Mouse (Mus musculus) hindbrain, embryonic 14.5 days (tissue): Measurements from ENCODE around the gene Lgi1. TPM values are rescaled to one million over a fixed set of nuclear protein-coding genes. Genes with fewer than 3 reads are reported as not detected.

Source experiments
- ATAC-seq: fragments of 200-750 bp; cut with Nextera tagmentation; 2 replicates; pipeline ENCODE4 v1.8.0; 2017; ENCODE audit warnings: moderate number of reproducible peaks, mild to moderate bottlenecking, moderate TSS enrichment, moderate library complexity; ENCODE audit not compliant: low FRiP score
- DNase-seq: peaks from one replicate; pipeline ENCODE4 v3.0.0-alpha.2; 2015; ENCODE audit warnings: low spot score
- H3K27ac ChIP-seq: fragments of 300-500 bp; sonication (generic); 2 replicates; pipeline ENCODE4 v1.5.1; 2014; ENCODE audit warnings: mild to moderate bottlenecking, moderate library complexity
- H3K27me3 ChIP-seq: fragments of 300-500 bp; sonication (generic); 2 replicates; pipeline ENCODE4 v1.6.1; 2014; ENCODE audit warnings: mild to moderate bottlenecking, low read length, mixed read lengths; ENCODE audit not compliant: control insufficient read depth, insufficient read depth
- H3K36me3 ChIP-seq: fragments of 300-500 bp; sonication (generic); replicated peaks from 2 replicates; pipeline ENCODE4 v1.6.1; 2014; ENCODE audit not compliant: control insufficient read depth, insufficient read depth
- H3K4me1 ChIP-seq: fragments of 300-500 bp; sonication (generic); replicated peaks from 2 replicates; pipeline ENCODE4 v1.6.1; 2014; ENCODE audit warnings: antibody characterized with exemption, low read length, mixed read lengths; ENCODE audit not compliant: control insufficient read depth, insufficient read depth
- H3K4me2 ChIP-seq: fragments of 300-500 bp; sonication (generic); replicated peaks from 2 replicates; pipeline ENCODE4 v1.6.1; 2014; ENCODE audit warnings: mild to moderate bottlenecking, moderate library complexity
- H3K4me3 ChIP-seq: fragments of 300-500 bp; sonication (generic); replicated peaks from 2 replicates; pipeline ENCODE4 v1.5.1; 2014; ENCODE audit warnings: mild to moderate bottlenecking, low read length
- H3K9ac ChIP-seq: fragments of 300-500 bp; sonication (generic); 2 replicates; pipeline ENCODE4 v1.6.1; 2014
- H3K9me3 ChIP-seq: fragments of 300-500 bp; sonication (generic); 2 replicates; pipeline ENCODE4 v1.6.1; 2016; ENCODE audit warnings: low read length; ENCODE audit not compliant: control insufficient read depth
- WGBS: fragments of 180-500 bp; shearing (Covaris S2); extraction: QIAGEN DNeasy Blood & Tissue Kit; methylation state at CpG from one replicate; pipeline ENCODE4 v1.1.7; 2014; 5-methylcytosine and 5-hydroxymethylcytosine counted together
- polyA plus RNA-seq: library from polyadenylated mRNA; unstranded; fragments of >200 nt; fragmentation: Nextera tagmentation; extraction: Ambion mirVana; gene quantifications from 2 replicates; pipeline ENCODE4 v1.2.1, GENCODE M21; 2014

Lgi1 gene
- polyA plus RNA-seq, 1 experiment from 2014 or later: 22.2 TPM

DNA sequence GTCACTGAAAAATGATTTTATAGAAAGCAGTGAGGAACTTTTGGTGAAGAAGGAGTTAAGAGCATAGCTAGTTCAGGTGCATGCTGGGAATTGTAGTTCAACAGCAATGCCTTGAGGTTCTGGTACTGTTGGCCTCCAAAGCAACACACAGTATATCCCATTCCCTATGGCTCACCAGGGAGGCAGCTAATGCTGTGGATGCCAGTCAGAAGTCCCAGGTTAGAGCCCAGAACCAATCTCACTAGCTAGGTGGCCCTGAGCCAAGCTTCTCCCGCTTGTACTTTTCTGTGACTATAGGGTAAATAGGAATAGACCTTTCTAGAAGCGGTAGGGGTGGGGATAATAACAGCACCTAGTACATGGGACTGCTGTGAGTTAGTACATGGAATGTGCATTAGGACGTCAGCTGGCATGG, 5.7 kb upstream of the Lgi1 start:
- Histone ChIP-seq H3K9me3 (no peaks in the 10 kb centered on the region), H3K36me3 (no peaks in the 10 kb centered on the region), H3K9ac (no peak overlapping the region), H3K4me2 (no peak overlapping the region), H3K4me3 (no peak overlapping the region), H3K27me3 (no peaks in the 10 kb centered on the region), H3K27ac (0 out of 2 replicates have a peak overlapping the region, but pooled peaks have one; percentile 3), H3K4me1 (0 out of 2 replicates have a peak, but pooled peaks cover under 1% of the 10 kb centered on the region)
- peak; percentile 62 for DNase-seq
- 93% methylated on average over 3 of the region's 3 CpGs for WGBS
- ATAC-seq: peak; percentile 61; the same call in 1 of the 2 replicates

DNA sequence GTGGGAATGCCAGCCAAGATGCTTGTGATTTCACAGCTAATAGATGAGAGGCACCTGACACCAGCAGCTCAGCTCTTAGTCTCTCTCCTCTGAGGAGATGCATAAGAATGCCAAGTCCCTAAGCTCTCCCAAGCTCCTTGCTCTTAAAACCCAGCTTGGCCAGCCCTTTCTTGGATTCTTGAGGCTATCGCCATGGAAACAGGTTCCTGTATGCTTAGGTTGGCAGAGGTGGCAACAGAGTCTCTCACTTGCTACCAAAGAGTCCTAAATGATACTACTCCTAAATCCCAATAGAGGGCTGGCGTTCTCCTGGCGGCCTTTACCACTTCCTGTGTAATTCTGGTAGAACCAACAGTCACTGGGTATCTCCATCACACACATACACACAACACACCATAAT, 4.9 kb upstream of the Lgi1 start:
- H3K27me3 ChIP-seq: no peaks in the 10 kb centered on the region
- 91% methylated on average over 3 of the region's 3 CpGs for WGBS
- no peaks in the 10 kb centered on the region for H3K9me3 ChIP-seq
- ATAC-seq (no peak), DNase-seq (no peak)
- no peaks in the 10 kb centered on the region for H3K36me3 ChIP-seq
- no peak overlapping the region for H3K9ac ChIP-seq
- H3K4me2 ChIP-seq: no peak overlapping the region
- 0 out of 2 replicates have a peak overlapping the region, but pooled peaks have one; percentile 3 for H3K27ac ChIP-seq
- H3K4me3 ChIP-seq: no peak overlapping the region
- H3K4me1 ChIP-seq: peaks cover 6% of the 10 kb centered on the region

DNA sequence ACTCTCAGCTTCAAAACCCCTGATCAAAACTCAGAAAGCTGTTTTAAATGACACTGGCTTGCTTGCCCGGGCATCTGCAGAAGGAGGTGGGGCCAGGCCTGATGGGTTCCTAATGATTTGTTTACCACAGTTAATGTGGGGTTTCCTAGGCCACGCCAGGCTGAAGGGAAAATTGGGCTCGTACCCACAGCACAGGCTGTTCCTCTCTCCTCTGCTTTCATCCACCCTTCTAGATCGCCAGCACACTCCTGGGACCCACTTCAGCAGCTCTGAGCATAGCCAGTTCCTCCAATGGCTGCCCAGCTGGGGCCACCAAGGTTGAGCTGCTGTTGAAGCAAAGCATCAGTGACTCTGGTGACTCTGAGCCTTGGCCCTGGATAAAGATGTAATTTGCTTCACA, 4.0 kb upstream of the Lgi1 start:
- Histone ChIP-seq H3K4me2 (no peak overlapping the region), H3K27me3 (no peaks in the 10 kb centered on the region), H3K9ac (no peak overlapping the region), H3K27ac (no peak overlapping the region), H3K4me1 (peaks cover 11% of the 10 kb centered on the region), H3K4me3 (no peak overlapping the region), H3K9me3 (no peaks in the 10 kb centered on the region), H3K36me3 (no peaks in the 10 kb centered on the region)
- DNase-seq: no peak
- WGBS: 42% methylated on average over 4 of the region's 4 CpGs
- no peak for ATAC-seq

DNA sequence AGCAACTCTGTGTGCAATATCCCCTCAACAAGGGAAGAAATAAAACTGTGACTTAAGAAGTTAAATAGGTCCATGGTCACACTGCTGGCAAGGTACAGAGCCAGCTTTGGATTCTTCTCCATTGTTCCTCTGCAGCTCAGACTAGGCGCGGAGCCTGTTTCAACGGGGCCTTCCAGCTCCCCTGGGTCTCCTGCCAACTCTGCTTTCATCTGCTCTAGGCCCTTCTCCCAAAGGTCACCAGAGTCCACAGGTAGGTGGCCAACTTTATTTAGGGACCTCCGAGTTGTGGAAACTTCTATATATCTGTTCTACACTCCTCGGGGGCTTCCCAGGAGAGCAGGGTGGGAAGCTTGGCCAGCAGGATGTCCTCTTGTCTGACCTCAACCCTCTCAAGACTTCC, 3.0 kb upstream of the Lgi1 start:
- Histone ChIP-seq H3K27me3 (no peaks in the 10 kb centered on the region), H3K36me3 (no peaks in the 10 kb centered on the region), H3K9ac (no peak overlapping the region), H3K4me1 (peaks cover 11% of the 10 kb centered on the region), H3K4me2 (no peak overlapping the region), H3K9me3 (no peaks in the 10 kb centered on the region), H3K4me3 (no peak overlapping the region), H3K27ac (no peak overlapping the region)
- ATAC-seq: no peak
- WGBS: 82% methylated on average over 5 of the region's 5 CpGs
- no peak for DNase-seq

DNA sequence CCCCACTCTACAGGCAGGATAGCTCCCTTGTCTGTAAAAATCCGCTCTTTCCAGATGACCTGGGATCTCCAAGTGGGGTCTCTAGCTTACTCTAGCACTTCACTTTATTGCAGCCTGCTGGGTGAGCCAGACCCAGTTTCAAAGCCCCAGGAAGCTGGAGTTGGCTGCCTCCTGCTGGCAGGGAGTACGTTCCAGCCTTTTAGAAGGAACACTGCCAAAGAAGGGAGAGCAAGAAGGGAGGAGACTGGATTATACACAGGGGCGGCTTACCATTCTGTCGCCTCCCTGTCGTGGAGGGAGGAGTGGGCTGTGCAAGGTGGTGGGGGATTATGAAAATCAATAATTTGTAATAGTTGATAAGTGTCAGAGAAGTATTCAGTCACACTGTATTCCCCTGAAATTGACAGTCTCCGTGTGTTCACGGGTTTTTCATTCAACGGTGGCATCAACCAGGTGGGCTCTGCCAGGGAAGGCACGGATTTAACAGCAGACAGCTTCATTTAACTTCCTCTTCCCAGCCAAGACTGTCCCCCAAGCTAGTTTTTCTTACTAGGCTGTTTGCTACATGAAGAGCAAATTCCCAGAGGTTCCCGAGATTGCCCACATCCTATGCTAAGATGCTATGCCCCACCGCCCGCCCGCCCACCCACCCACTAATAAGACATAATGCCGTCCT, 369 bp upstream of the Lgi1 start:
- Histone ChIP-seq H3K27ac (peak overlapping the region; percentile 93), H3K36me3 (no peaks in the 10 kb centered on the region), H3K4me2 (peak overlapping the region; percentile 57), H3K9me3 (no peaks in the 10 kb centered on the region), H3K9ac (peak overlapping the region; percentile 64), H3K4me3 (peak overlapping the region; percentile 34), H3K4me1 (peaks cover 11% of the 10 kb centered on the region), H3K27me3 (no peaks in the 10 kb centered on the region)
- WGBS: 20% methylated on average over 14 of the region's 14 CpGs
- ATAC-seq: peak; percentile 74
- DNase-seq: peak; percentile 58

DNA sequence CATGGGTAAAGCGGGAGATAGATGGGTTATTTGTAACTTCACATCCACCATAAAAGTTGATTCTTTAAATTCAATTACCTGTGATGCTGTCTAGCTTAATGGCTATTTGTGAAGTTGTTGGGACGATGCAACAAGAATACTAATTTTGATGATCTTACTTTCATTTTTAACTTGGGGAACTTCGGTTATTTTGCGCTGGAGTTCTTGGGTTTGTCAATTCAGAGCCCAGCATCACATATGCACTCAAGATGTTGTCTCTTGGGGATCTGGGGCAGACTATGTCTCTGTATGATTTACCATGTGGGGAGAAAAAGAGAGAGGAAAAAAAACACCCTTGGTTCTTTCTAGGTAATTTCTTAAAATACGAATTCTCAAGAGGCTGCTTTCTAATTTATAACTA, 1.4 kb downstream of the Lgi1 start:
- peak overlapping the region; percentile 64 for H3K9ac ChIP-seq
- peak overlapping the region; percentile 1; the same call in 1 of the 2 replicates for H3K27ac ChIP-seq
- 86% methylated on average over 5 of the region's 5 CpGs for WGBS
- no peaks in the 10 kb centered on the region for H3K9me3 ChIP-seq
- H3K27me3 ChIP-seq: no peaks in the 10 kb centered on the region
- DNase-seq (no peak), ATAC-seq (no peak)
- no peaks in the 10 kb centered on the region for H3K36me3 ChIP-seq
- peaks cover 11% of the 10 kb centered on the region for H3K4me1 ChIP-seq
- peak overlapping the region; percentile 34 for H3K4me3 ChIP-seq
- H3K4me2 ChIP-seq: peak overlapping the region; percentile 57

DNA sequence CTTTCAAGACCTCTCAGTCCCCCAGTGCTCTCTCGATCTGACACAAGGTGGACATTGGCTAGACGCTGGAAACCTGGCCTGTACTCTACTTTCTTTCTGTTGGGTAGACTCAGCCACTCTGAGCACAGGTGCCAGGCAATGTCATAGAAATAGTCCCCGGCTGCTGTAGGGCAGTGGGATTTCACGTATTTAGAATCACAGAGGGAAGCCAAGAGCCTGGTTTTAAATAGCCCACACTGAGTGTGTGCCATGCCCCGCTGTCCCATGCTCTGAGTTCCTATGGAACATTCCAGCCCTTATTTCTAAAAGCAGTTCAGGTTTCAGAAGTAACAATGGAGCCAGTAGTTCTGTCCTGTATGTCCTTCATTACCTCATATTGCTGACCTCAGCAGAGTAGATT, 3.1 kb downstream of the Lgi1 start:
- Histone ChIP-seq H3K27ac (no peak overlapping the region), H3K4me1 (peaks cover 11% of the 10 kb centered on the region), H3K4me3 (no peak overlapping the region), H3K4me2 (0 out of 2 replicates have a peak overlapping the region, but pooled peaks have one; percentile 57), H3K27me3 (no peaks in the 10 kb centered on the region), H3K9me3 (no peaks in the 10 kb centered on the region), H3K36me3 (no peaks in the 10 kb centered on the region), H3K9ac (no peak overlapping the region)
- ATAC-seq (no peak), DNase-seq (no peak)
- WGBS: 88% methylated on average over 5 of the region's 5 CpGs

DNA sequence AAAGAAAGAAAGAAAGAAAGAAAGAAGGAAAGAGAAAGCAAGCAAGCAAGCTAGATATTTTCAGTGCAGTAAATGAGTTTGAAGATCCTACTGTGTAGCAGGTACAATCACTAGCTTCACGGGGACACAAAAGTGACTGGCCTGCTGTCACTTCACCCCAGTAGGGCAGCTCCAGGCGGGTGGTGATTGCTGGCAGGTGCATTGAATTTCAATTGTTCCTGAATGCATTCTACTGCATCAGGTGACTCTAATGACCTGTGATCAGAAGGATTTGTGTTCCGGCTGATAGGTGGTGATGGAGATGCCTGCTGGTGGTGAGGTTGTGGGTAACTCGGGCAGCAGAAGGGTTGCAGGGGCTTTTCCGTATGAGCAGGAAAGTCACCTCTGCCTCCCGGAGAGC, 6.7 kb downstream of the Lgi1 start:
- 42% methylated on average over 6 of the region's 6 CpGs for WGBS
- no peak for ATAC-seq

DNA sequence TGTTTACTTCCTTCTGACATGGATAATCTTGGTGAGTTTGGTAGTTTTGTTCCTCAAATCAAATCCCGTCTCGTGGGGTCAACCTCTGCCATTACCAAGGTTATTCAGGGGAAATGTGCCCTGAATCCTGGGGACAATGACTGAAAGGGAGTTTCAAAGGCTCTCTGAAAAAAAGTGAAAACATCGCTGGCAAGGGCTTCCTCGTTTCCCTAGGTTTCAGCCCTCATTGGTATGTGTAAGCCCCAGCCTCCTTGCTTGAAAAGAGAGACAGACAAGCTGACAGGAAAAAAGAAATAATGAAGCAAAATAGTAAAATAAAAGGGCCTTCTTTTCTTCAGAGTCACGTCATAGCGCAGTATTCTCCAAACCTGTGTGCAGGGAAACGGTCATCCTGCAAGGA, 9.5 kb downstream of the Lgi1 start:
- no peaks in the 10 kb centered on the region for H3K4me1 ChIP-seq
- no peak overlapping the region for H3K4me2 ChIP-seq
- DNase-seq (no peak), ATAC-seq (no peak)
- no peaks in the 10 kb centered on the region for H3K36me3 ChIP-seq
- H3K9ac ChIP-seq: no peak overlapping the region
- H3K9me3 ChIP-seq: no peaks in the 10 kb centered on the region
- H3K4me3 ChIP-seq: no peak overlapping the region
- no peak overlapping the region for H3K27ac ChIP-seq
- 57% methylated on average over 7 of the region's 7 CpGs for WGBS
- H3K27me3 ChIP-seq: no peaks in the 10 kb centered on the region

More for the DNA sequence above, 6.7 kb downstream of the Lgi1 start:
- Histone ChIP-seq H3K9me3 (no peaks in the 10 kb centered on the region), H3K9ac (no peak overlapping the region), H3K36me3 (no peaks in the 10 kb centered on the region), H3K4me1 (no peaks in the 10 kb centered on the region), H3K27ac (no peak overlapping the region), H3K4me3 (no peak overlapping the region), H3K4me2 (no peak overlapping the region), H3K27me3 (no peaks in the 10 kb centered on the region)
- no peak for DNase-seq
